Comparison of ENCODE assay signal across 8 mouse cellular contexts in genomic region chr10:36974086-36974675, GRCm38 (mm10). TPM values are rescaled to one million over a fixed set of nuclear protein-coding genes. Genes with fewer than 3 reads are reported as not detected.
DNase-seq lines count a peak whose midpoint lies in the region; ATAC-seq and TF ChIP-seq lines count a peak whose summit lies in the region.

Gene Hdac2, plus strand, starts transcription at chr10:36974544.

- H3K27me3 ChIP-seq in hindbrain, embryonic 10.5 days (ENCODE audit: insufficient read depth, poor library complexity, severe bottlenecking) = peaks cover 5% of the 10 kb centered on the region
- no peaks in the 10 kb centered on the region for H3K27me3 ChIP-seq in lung, postnatal 0 days (replicated peaks; ENCODE audit: insufficient read depth, low read length)

- H3K4me2 ChIP-seq in lung, postnatal 0 days (replicated peaks; ENCODE audit: low read depth, low read length) = peak within 1 kb of the TSS; percentile 68

- H3K27ac ChIP-seq in hindbrain, embryonic 10.5 days = peak within 1 kb of the TSS; percentile 100
- peak within 1 kb of the TSS; percentile 91 for H3K27ac ChIP-seq in lung, postnatal 0 days (ENCODE audit: low read length)

- peak; percentile 49 for DNase-seq in MEL-GATA-1-ER (ENCODE audit: extremely low read depth, low read depth)
- DNase-seq in cerebellum, adult 8-10 months = peak; percentile 87
- DNase-seq in hindbrain, embryonic 10.5 days (ENCODE audit: low spot score) = peak; percentile 88
- peak; percentile 87 for DNase-seq in layer of hippocampus, adult 9-11 months
- DNase-seq in lung, postnatal 0 days (ENCODE audit: low spot score) = peak; percentile 93
- DNase-seq in ovary, postnatal 14 days (ENCODE audit: low spot score) = peak; percentile 82
- DNase-seq in thymus, postnatal 14 days = peak; percentile 89

- WGBS in hindbrain, embryonic 10.5 days = under 1% methylated on average over 67 of the region's 67 CpGs
- 1% methylated on average over 63 of the region's 67 CpGs for WGBS in lung, postnatal 0 days

- H3K4me1 ChIP-seq in hindbrain, embryonic 10.5 days (replicated peaks) = peaks cover 11% of the 10 kb centered on the region
- no peaks in the 10 kb centered on the region; the same call in 1 of the 2 replicates for H3K4me1 ChIP-seq in lung, postnatal 0 days (ENCODE audit: insufficient read depth, low read depth, low read length)

- no peak for TF ChIP-seq CTCF in lung, postnatal 0 days (IDR thresholded peaks at IDR 0.05)

- no peak for TF ChIP-seq EP300 in lung, postnatal 0 days (IDR thresholded peaks at IDR 0.05)

- H3K9me3 ChIP-seq in hindbrain, embryonic 10.5 days = peaks cover 16% of the 10 kb centered on the region
- H3K9me3 ChIP-seq in lung, postnatal 0 days (ENCODE audit: low read length) = no peaks in the 10 kb centered on the region

- ATAC-seq in frontal cortex, adult (ENCODE audit: low TSS enrichment) = peak; percentile 89
- peak; percentile 96 for ATAC-seq in lung, postnatal 0 days

- H3K4me3 ChIP-seq in hindbrain, embryonic 10.5 days = peak within 1 kb of the TSS; percentile 95
- peak within 1 kb of the TSS; percentile 67 for H3K4me3 ChIP-seq in lung, postnatal 0 days (ENCODE audit: low read depth, low read length)

- H3K9ac ChIP-seq in lung, postnatal 0 days (replicated peaks; ENCODE audit: low read depth) = peak within 1 kb of the TSS; percentile 71

- peaks cover 31% of the 10 kb centered on the region for H3K36me3 ChIP-seq in hindbrain, embryonic 10.5 days
- no peaks in the 10 kb centered on the region for H3K36me3 ChIP-seq in lung, postnatal 0 days (ENCODE audit: insufficient read depth, low read length)

RNA-seq across cellular contexts. Expression of gene Hdac2, which starts in this region (rescaled TPM):
- 314 and 330 TPM in 2 replicates for polyA plus RNA-seq in hindbrain, embryonic 10.5 days (2016; fragmentation: Nextera tagmentation; extraction: Ambion mirVana)
- 91.2 and 103 TPM in 2 replicates for polyA plus RNA-seq in lung, postnatal 0 days (2015; fragmentation: Nextera tagmentation; extraction: Ambion mirVana)

Comparison
In these comparisons a context has a peak if more than half of its experiments do, and no peak if none do; other contexts are left out.
1. Peak in every context shown above with its lines: DNase-seq, ATAC-seq, H3K4me3 ChIP-seq and H3K27ac ChIP-seq.